Mouse (Mus musculus): Measurements from ENCODE around the gene Sned1.

Sned1 gene

GRCm38 (mm10) chr1:93300578-93300977, 64.9 kb downstream of the Sned1 start:
- in situ Hi-C loops (cut with MboI; ENCODE audit: low sequenced_read_pairs): no loop called here

DNA sequence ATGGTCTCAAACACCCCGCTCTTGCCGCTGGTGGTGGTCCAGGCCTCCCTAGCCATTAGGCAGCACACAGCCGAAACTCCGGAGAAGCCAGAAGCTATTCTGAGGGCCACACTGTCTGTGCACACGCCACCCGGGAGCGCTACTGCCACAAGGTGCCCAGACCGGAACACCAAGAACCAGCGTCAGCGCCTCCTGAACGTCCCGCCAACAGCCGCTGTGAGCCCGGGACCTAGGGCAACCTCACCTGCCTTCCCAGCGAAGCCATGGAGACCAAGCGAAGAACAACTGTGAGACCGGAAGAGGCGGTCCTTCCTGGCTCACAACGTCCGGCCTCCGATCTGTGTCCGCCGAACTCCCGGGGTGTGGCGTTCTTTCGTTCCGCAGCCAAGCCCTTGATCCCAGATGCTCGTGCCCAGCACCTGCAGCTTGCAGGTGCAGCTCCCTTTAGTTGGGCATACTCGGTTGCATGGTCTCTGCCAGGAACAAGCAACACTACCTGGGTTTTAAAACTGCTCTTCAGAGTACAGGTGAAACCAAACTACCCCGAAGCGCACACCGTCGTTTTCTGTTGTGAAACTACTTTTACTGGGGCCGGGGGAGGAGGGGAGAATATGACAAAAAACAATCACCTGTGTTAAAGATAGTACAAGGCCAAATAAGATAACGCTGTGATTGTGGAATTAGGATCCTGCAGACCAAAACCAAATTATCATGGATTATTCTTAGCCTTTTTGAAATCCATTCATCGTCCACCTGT, 70.1 kb downstream of the Sned1 start, which contains the start of gene Mterf4:
Gene Mterf4 (minus strand): TSS at position 335 of the 757 bp plus-strand sequence.
- in situ Hi-C loops (cut with MboI; ENCODE audit: low sequenced_read_pairs): no loop called here

GRCm38 (mm10) chr1:93323973-93324372, 88.3 kb downstream of the Sned1 start:
- in situ Hi-C loops (cut with MboI; ENCODE audit: low sequenced_read_pairs): no loop called here

- in situ Hi-C loops (cut with MboI; ENCODE audit: low sequenced_read_pairs): no loop called here
These were observed 90.8 kb downstream of the Sned1 start for GRCm38 (mm10) chr1:93326446-93326845.

DNA sequence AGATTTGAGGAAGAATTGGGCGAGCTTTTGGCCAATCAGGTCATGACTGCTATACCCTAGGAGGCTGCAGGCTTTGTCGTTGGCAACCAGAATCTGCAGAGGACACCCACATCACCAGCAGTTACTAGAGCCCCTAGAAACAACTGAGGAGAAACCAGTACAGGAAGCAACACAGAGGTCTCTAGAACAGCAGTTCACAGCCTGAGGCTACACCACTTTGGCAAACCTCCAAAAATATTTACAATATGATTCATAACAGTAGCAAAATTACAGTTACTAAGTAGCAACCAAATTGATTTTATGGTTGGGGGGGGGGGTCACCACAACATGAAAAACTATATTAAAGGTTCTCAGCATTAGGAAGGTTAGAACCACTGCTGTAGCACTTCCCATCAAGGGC, 99.0 kb downstream of the Sned1 start:
- in situ Hi-C loops (cut with MboI; ENCODE audit: low sequenced_read_pairs): no loop called here

DNA sequence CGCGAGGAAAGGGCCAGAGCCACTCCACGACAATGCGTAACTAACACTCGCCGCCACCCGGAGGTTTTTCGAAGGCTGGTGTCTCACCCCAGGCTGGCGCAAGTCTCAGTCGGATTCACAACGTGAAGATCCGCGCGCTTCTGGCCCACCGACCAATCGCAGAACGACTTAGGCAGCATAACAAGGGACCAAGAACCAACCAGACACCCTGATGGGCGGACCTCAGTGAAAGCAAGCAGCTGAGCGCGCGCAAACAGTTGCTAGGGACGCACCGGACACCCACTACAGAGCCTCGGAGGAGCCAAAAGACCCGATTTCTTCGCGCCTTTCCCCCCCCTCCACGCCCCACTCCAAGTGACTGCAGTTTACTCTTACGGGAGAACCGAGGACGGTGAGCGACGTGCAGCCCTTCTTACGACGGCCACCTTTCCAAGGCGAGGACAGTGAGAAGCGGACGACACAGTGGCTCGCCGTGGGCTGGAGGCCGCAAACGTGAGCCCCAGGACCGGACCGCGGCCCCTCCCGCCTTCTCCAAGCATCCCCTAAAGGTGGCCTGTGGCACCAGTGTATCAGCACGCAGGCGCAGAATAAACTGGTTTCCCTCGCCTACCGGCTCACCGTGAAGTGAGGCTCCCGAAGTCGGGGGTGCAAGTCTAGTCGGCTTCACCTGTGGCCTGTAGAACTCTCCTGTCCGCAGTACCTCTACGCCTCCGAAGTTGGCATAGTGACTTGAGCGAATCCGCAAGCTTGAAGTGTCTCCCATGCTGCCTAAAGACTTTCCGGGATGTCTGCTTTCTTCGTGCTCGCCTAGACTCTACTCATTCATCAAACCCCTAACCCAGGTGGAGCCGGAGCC, 107.2 kb downstream of the Sned1 start, which contains the start of the genes Ppp1r7 and Pask:
Gene Ppp1r7 (plus strand): TSS at position 207 of the 856 bp plus-strand sequence.
Gene Pask (minus strand): TSS at position 835 of the 856 bp plus-strand sequence.
- in situ Hi-C loops (cut with MboI; ENCODE audit: low sequenced_read_pairs): loop anchor here (10.0 kb wide), 1 partner anchor 152 kb away; no protein-coding TSS in a partner anchor

DNA sequence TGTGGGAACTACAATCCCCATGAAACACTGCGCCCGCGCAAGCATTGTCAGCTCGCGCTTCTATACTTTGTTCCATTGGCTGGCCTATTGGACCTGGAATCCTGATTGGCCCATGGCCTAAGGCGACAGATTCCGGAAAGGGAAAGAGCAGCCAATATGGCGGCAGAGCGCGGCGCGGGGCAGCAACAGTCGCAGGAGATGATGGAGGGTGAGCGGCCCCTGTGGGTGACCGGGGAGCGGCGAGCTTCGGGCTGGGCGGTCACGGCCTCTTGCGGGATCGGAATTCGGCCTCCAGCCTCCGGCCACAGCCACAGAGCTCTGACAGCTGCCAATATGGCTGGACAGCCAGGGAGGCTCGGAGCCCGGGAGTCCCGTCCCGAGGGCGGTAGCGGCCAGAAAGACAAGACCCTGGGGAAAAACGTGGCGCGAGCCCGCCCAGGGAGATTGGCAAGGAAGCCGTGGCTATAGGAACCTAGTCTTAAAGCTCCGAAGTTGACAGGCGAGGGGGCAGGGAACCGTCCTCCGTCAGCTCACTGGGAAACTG, 107.9 kb downstream of the Sned1 start:
- in situ Hi-C loops (cut with MboI; ENCODE audit: low sequenced_read_pairs): loop anchor here (10.0 kb wide), 1 partner anchor 151 kb away; no protein-coding TSS in a partner anchor

DNA sequence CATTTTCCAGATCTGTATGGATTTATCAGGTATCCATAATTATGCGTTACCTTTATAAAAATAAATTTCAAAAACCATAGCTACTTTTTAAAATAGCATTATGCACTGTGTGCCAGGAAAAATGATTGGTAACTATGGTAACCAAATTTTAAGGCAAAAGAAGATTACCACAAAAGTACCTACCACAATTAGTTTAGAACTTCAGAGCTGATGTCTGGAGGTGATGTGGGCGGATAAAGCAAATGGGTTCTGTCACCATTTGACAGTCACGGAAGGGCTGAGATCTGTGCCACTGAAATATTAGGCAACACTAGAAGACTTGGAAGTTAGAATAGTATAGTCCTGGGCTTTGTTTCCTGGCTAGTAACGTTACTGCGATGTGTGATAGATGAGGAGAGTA, 111.5 kb downstream of the Sned1 start:
- in situ Hi-C loops (cut with MboI; ENCODE audit: low sequenced_read_pairs): loop anchor here (10.0 kb wide), 1 partner anchor 148 kb away; no protein-coding TSS in a partner anchor

DNA sequence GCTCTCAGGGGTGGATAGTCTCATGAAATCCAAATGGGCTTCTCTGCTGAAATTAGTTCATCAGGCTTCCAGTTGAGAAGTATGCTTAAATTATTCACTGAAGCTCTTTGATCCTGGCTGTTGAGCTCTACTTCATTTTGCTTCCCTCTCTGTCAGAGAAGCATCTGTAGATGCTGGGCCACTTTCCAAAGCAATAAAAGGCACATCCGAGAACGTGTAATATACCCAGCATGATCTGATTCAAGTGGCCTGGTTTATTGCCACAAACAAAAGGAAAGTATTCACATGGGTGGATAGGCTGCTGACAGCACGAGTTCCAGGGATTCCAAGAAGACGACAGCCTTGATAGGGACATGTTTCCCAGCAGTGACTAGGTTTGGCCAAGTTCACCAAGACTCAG, 114.1 kb downstream of the Sned1 start:
- in situ Hi-C loops (cut with MboI; ENCODE audit: low sequenced_read_pairs): loop anchor here (10.0 kb wide), 1 partner anchor 145 kb away; no protein-coding TSS in a partner anchor

All from CH12F3 (cell line).